In genomic region chr3:60346390-60346789, GRCm38 (mm10) we compare ENCODE assay signal across 17 mouse cellular contexts.
A peak's percentile ranks its signal among the peaks of the same experiment; 100 is the strongest.
DNase-seq lines count a peak whose midpoint lies in the region; ATAC-seq and TF ChIP-seq lines count a peak whose summit lies in the region.
"Had no signal": no experiment of that assay in that cellular context is flagged by ENCODE, and none has a peak within 500 bp of the region (broad histone marks: within the 10 kb centered on the region; RNA-seq: fewer than 3 reads in every experiment).

No protein-coding gene starts in this region.

- H3K4me2 ChIP-seq in kidney, embryonic 14.5 days (replicated peaks; ENCODE audit: low read depth, low read length), result no peak overlapping the region
- no peak overlapping the region for H3K4me2 ChIP-seq in stomach, embryonic 16.5 days (ENCODE audit: low read depth, low read length)
- H3K4me2 ChIP-seq: embryonic facial prominence, embryonic 15.5 days; hindbrain, embryonic 13.5 days; midbrain, embryonic 12.5 days; neural tube, embryonic 13.5 days had no signal

- no peaks in the 10 kb centered on the region for H3K36me3 ChIP-seq in kidney, embryonic 14.5 days (ENCODE audit: control insufficient read depth, insufficient read depth, low read length)
- no peaks in the 10 kb centered on the region for H3K36me3 ChIP-seq in stomach, embryonic 16.5 days (ENCODE audit: control insufficient read depth, insufficient read depth, low read length)
- H3K36me3 ChIP-seq: embryonic facial prominence, embryonic 15.5 days; hindbrain, embryonic 13.5 days; midbrain, embryonic 12.5 days; neural tube, embryonic 13.5 days had no signal

- peak; percentile 2 for DNase-seq in adrenal gland, adult 8-10 months
- no peak for DNase-seq in adrenal gland, adult 2 months
- DNase-seq in kidney, postnatal 10 days, result peak; percentile 12
- DNase-seq in lung, adult 2 months, result peak; percentile 53
- DNase-seq in layer of hippocampus, adult 2 months (ENCODE audit: low spot score in 2 of 2), result no peak
- DNase-seq in cerebellum, adult 9-10 months, result no peak
- DNase-seq: cerebellum, postnatal 10 days; liver; right cerebral cortex, postnatal 14 days; thymus, adult 18-20 months had no signal

- TF ChIP-seq CTCF in lung, adult 2 months (IDR thresholded peaks at IDR 0.05; ENCODE audit: insufficient read depth, low read length), result no peak
- no peak for TF ChIP-seq CTCF in layer of hippocampus, adult 2 months (conservative IDR thresholded peaks at IDR 0.05)

- H3K9ac ChIP-seq in kidney, embryonic 14.5 days (ENCODE audit: low read depth, low read length), result no peak overlapping the region
- H3K9ac ChIP-seq in stomach, embryonic 16.5 days (ENCODE audit: low read length), result no peak overlapping the region
- H3K9ac ChIP-seq: embryonic facial prominence, embryonic 15.5 days; hindbrain, embryonic 13.5 days; midbrain, embryonic 12.5 days; neural tube, embryonic 13.5 days had no signal

- no peaks in the 10 kb centered on the region for H3K27me3 ChIP-seq in kidney, embryonic 14.5 days (ENCODE audit: control insufficient read depth, insufficient read depth, low read length)
- H3K27me3 ChIP-seq in stomach, embryonic 16.5 days (ENCODE audit: control insufficient read depth, insufficient read depth, low read length), result no peaks in the 10 kb centered on the region
- H3K27me3 ChIP-seq: embryonic facial prominence, embryonic 15.5 days; hindbrain, embryonic 13.5 days; midbrain, embryonic 12.5 days; neural tube, embryonic 13.5 days had no signal

- H3K4me1 ChIP-seq in kidney, embryonic 14.5 days (ENCODE audit: control insufficient read depth, insufficient read depth, low read length), result no peaks in the 10 kb centered on the region
- peaks cover 3% of the 10 kb centered on the region; the same call in 1 of the 2 replicates for H3K4me1 ChIP-seq in lung, adult 2 months (ENCODE audit: control insufficient read depth, insufficient read depth, low read length)
- H3K4me1 ChIP-seq in stomach, embryonic 16.5 days (ENCODE audit: control insufficient read depth, insufficient read depth, low read length), result no peaks in the 10 kb centered on the region
- H3K4me1 ChIP-seq: embryonic facial prominence, embryonic 15.5 days; hindbrain, embryonic 13.5 days; midbrain, embryonic 12.5 days; neural tube, embryonic 13.5 days had no signal

- H3K4me3 ChIP-seq in kidney, embryonic 14.5 days (ENCODE audit: low read length), result no peak overlapping the region
- no peak overlapping the region for H3K4me3 ChIP-seq in lung, adult 2 months (replicated peaks; ENCODE audit: extremely low read depth, low read depth, low read length)
- H3K4me3 ChIP-seq in stomach, embryonic 16.5 days (replicated peaks; ENCODE audit: low read length), result no peak overlapping the region
- H3K4me3 ChIP-seq in layer of hippocampus, adult 2 months, result no peak overlapping the region
- H3K4me3 ChIP-seq: embryonic facial prominence, embryonic 15.5 days; heart, adult 2 months; hindbrain, embryonic 13.5 days; midbrain, embryonic 12.5 days; neural tube, embryonic 13.5 days had no signal

- H3K9me3 ChIP-seq in kidney, embryonic 14.5 days (ENCODE audit: control insufficient read depth, low read length), result no peaks in the 10 kb centered on the region
- no peaks in the 10 kb centered on the region for H3K9me3 ChIP-seq in stomach, embryonic 16.5 days (replicated peaks; ENCODE audit: control insufficient read depth, low read length)
- H3K9me3 ChIP-seq: embryonic facial prominence, embryonic 15.5 days; hindbrain, embryonic 13.5 days; midbrain, embryonic 12.5 days; neural tube, embryonic 13.5 days had no signal

- no peak for ATAC-seq in kidney, embryonic 14.5 days (ENCODE audit: low FRiP score, low TSS enrichment)
- ATAC-seq in stomach, embryonic 16.5 days (ENCODE audit: insufficient read depth, low FRiP score), result peak; percentile 75; the same call in 1 of the 2 replicates

- H3K27ac ChIP-seq in kidney, embryonic 14.5 days (ENCODE audit: low read depth, low read length), result no peak overlapping the region
- H3K27ac ChIP-seq in stomach, embryonic 16.5 days (ENCODE audit: low read length), result no peak overlapping the region; the same call in 1 of the 2 replicates
- H3K27ac ChIP-seq in layer of hippocampus, adult 2 months, result no peak overlapping the region
- H3K27ac ChIP-seq: embryonic facial prominence, embryonic 15.5 days; heart, adult 2 months; hindbrain, embryonic 13.5 days; midbrain, embryonic 12.5 days; neural tube, embryonic 13.5 days had no signal

- TF ChIP-seq POLR2A in lung, adult 2 months (IDR thresholded peaks at IDR 0.05; ENCODE audit: borderline replicate concordance, extremely low read depth, low read depth, low read length), result no peak

Comparison
In these comparisons a context has a peak if more than half of its experiments do, and no peak if none do; other contexts are left out.
1. DNase-seq: peak in adrenal gland, adult 8-10 months (single experiment), kidney, postnatal 10 days (single experiment) and lung, adult 2 months (single experiment); none in adrenal gland, adult 2 months (single experiment), layer of hippocampus, adult 2 months (0 of 2) and cerebellum, adult 9-10 months (single experiment).